Mouse (Mus musculus) T-cell, adult 2 months (primary cell): ENCODE data around the gene Lin7b.
"Not testable (repeated sequence)": the region's sequence is repeated elsewhere in the genome, so short reads cannot be mapped to it uniquely, and the experiment has no call there.

Experiments
- DNase-seq: peaks from one replicate; pipeline ENCODE4 v3.0.0; 2022; ENCODE audit warnings: low spot score

Lin7b gene

GRCm38 (mm10) chr7:45370475-45371311 lies at the start of gene Lin7b:
Gene Lin7b (minus strand): TSS chr7:45370583.
- DNase-seq, result peak; percentile 87

- DNase-seq, result no peak
These were observed 47.6 kb upstream of the Lin7b start for GRCm38 (mm10) chr7:45417962-45418492.

GRCm38 (mm10) chr7:45415636-45416035 lies 45.3 kb upstream of the Lin7b start:
- peak; percentile 28 for DNase-seq

GRCm38 (mm10) chr7:45414740-45415224 lies 44.4 kb upstream of the Lin7b start:
- DNase-seq, result no peak

- DNase-seq, result no peak
These were observed 43.7 kb upstream of the Lin7b start for GRCm38 (mm10) chr7:45413864-45414739.

DNA sequence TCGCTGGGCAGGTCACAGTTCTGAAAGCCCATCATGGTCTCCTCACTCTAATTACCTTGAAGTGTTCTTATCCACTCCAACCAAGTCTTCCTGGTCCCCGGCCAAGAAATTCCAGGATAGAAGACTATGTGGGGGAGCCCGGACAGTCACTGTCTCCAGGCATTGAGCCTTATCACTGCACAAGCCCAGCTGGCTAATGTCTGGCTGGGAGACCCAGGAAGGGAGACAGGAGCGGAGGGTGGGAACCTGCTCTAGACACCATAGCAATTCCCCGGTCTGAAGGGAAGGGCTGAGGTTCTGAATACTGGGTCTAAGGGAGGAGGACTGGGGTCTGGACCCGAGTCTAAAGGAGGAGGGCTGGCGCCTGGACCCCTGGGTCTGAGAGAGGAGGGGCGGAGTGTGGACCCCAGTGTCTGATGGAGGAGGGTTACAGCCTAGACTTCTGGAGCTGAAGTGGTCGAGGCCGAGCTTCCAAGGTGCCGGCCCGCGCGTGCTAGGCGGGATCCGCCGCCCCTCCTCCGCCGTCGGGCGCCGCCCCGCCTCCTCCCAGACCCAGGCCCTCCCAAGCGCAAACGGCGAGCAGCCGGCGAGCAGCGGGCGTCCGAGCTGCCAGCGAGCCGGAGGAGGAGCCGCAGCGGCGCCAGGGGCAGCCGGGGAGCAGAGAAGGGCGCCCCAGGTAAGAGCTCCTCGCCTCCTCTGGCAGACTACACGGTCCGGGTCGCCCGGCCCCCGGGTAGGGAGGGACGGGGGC lies 42.9 kb upstream of the Lin7b start, which contains the start of gene Ntf5:
Gene Ntf5, plus strand, starts transcription at position 583 of the 751 bp plus-strand sequence.
- no peak for DNase-seq

DNA sequence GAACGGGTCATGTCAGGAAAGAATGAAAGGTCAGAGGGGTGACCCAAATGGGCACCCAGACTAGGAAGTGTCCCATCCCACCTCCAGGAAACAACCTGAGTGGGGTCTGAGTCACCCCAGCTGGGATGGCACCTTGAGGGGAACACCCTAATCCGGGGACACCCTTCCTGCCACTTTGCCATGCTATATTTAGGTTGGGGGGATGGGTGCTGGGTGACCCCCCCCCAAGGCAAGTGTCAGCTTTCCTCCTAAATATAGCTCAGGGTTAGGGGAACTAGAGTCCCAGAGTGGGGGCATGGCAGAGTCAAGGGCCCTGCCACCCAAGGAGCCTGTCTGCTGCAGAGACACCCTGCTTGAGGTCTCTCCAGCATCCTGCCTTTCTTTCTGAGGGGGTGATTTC lies 42.0 kb upstream of the Lin7b start:
- DNase-seq, result no peak

GRCm38 (mm10) chr7:45409497-45410163 lies 39.2 kb upstream of the Lin7b start:
- DNase-seq, result no peak

GRCm38 (mm10) chr7:45408949-45409348 lies 38.6 kb upstream of the Lin7b start:
- no peak for DNase-seq

- DNase-seq, result no peak
These were observed 38.0 kb upstream of the Lin7b start for GRCm38 (mm10) chr7:45408351-45408750.

- no peak for DNase-seq
These were observed 37.5 kb upstream of the Lin7b start for GRCm38 (mm10) chr7:45407836-45408235.

DNA sequence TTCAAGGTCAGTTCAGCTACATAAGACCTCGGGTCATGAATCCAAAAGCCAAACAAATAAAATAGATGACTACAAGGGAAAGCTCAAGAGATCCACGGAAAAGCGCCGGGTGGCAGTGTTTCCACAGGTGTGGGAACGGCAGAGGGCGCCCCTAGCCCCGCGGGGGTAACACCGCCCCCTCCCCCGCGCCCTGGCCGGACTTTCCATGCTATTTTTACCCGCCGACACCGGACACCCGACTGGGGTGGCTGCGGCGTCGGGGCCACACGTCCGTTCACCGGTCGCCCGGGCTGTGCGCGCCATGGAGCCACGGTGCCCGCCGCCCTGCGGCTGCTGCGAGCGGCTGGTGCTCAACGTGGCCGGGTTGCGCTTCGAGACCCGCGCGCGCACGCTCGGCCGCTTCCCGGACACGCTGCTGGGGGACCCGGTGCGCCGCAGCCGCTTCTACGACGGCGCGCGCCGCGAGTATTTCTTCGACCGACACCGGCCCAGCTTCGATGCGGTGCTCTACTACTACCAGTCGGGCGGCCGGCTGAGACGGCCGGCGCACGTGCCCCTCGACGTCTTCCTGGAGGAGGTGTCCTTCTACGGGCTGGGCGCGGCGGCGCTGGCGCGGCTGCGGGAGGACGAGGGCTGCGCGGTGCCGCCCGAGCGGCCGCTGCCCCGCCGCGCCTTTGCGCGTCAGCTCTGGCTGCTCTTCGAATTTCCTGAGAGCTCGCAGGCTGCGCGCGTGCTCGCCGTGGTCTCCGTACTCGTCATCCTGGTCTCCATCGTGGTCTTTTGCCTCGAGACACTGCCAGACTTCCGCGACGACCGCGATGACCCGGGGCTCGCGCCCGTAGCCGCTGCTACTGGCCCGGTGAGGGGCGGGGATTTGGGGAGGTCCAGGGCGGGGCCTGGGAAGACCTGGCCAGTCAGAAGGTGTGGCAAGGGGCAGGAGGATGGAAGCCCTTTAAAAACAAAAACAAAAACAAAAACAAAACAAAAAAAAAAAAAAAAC lies 36.1 kb upstream of the Lin7b start:
- DNase-seq, result no peak

DNA sequence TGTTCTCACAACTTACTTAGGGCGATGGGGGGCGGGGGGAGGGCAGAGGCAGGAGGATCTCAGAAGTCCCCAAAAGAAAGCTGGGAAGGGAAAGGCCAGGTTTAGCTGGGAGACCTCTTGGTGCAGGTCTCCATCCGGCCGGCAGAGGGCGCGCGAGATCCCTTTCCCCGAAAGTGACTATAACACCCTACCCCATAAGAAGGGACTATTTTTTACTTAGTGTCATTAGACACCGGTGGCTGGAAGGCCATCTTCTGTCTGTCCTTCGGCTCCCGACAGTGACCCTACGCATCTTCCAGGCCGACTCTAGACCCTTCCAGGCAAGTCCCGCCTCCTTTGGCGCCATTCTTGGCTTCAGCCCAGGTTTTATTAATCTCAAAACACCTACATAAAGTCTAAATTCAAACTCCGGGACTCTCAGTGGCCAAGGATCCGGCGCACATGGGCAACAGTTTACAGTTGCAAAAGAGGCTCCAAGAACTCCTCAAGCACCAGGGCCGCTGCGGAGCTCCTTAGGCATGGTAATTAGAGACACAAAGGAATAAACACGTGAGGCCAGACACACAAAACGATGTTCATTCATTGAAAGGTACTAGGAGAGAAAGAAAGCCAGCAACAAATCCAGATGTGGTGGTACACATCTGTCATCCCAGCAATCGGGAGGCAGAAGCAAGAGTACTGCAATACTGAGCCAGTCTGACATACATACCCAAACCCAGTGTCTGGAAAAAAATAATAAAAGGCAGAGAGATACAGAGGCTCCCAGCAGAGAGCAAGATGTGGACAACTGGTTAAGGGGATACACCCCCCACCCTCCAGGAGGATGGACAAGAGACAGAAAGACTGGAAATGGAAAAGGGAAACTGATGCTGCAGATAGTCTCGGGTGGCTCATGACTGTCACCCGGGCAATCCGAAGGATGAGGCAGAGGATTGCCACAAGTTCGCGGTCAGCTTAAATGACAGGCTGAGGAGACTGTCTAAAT lies 35.0 kb upstream of the Lin7b start, which contains the start of gene Kcna7:
Gene Kcna7, plus strand, starts transcription at position 563 of the 985 bp plus-strand sequence.
- peak; percentile 56 for DNase-seq

DNA sequence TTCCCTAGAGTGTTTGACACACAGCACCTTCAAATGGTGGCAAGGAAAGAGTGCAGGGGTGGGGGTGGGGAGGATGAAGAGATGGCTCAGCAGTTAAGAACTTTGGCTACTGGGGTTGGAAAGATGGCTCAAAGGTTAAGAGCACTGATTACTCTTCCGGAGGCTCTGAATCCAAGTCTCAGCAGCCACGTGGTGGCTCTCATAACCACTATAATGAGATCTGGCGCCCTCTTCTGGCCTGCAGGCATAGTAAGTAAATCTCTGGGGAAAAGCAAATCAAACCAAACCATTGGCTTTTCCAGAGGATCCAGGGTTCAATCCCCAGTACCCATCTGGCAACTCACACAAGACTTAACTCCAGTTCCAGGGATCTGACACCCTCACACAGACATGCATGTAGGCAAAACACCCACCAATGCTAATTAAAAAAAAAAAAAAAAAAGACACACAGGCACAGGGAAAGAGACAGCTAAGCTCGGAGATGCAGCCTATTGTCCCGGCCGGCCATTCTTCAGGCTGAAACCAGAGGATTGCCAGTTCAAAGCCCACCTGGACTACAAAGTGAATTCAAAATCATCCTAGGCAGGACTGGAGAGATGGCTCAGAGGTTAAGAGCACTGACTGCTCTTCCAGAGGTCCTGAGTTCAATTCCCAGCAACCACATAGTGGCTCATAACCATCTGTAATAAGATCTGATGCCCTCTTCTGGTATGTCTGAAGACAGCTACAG lies 33.3 kb upstream of the Lin7b start:
- DNase-seq, result peak; percentile 67

DNA sequence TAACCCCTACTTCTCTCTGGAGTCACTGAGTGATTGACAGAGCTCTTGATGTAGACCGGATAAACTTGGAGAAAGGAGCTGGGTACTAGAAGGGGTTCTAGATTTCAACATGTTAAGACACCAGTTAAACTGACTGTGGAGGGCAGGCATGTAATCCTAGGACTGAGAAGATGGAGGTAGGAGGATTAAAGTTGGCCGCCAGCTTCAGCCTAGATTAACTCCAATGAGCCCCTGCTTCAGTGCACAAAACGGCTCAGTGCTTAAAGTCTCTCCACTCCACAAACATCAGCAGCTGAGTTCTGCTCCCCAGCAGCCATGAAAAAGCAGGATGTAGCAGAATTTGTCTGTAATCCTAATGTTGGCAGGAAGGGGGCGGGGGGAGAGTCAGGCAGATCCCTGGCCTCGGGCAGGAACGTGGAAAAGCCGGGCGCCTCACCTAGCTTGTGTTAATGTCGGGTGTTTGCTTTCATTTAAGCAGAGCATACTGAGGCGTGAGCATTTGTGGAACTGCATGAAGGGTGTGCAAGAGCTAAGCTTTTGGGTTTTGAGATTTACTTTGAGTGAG lies 31.2 kb upstream of the Lin7b start:
- no peak for DNase-seq

DNA sequence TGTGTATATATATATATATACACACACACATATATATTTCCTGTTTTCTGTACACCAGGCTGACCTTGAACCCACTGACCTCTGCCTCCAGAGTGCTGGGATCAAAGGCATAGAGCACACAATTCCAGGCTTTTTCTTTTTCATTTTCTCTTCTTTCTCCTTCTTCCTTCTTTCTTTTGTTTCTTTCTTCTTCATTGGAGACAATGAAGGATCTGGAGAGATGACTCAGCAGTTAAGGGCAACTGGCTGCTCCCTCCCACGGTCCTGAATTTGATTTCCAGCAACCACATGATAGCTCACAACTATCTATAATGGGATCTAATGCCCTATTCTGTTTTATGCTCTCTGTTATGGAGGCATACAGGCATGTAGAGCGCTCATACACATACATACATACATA lies 26.4 kb upstream of the Lin7b start:
- DNase-seq, result no peak

GRCm38 (mm10) chr7:45396337-45396775 lies 26.0 kb upstream of the Lin7b start:
- DNase-seq, result not testable (repeated sequence)
